Mouse (Mus musculus) hematopoietic stem cell, adult 5-6 weeks (primary cell): Measurements from ENCODE around the gene Prr15l. TPM values are rescaled to one million over a fixed set of nuclear protein-coding genes. Genes with fewer than 3 reads are reported as not detected.

Experiments used
- ATAC-seq, 2 experiments: fragments of 125-278 bp in 1 of 2; replicated peaks in 1 of 2; 2 replicates each; pipeline ENCODE4 v1.8.0; 2016 to 2017; ENCODE audit warnings: inconsistent platforms in 2 of 2, mild to moderate bottlenecking in 2 of 2, moderate number of reproducible peaks in 2 of 2, low read depth in 1 of 2, moderate TSS enrichment in 1 of 2; ENCODE audit not compliant: low FRiP score in 2 of 2, poor library complexity in 2 of 2, severe bottlenecking in 2 of 2, insufficient read depth in 1 of 2, low TSS enrichment in 1 of 2
- total RNA-seq: library from RNA; stranded (forward); fragments of 172-1452, 232-1000 nt; gene quantifications from 2 replicates; pipeline ENCODE4 v1.2.3, GENCODE M21; 2017

Gene Prr15l
- total RNA-seq, 1 experiment from 2014 or later, result 0.74 TPM

DNA sequence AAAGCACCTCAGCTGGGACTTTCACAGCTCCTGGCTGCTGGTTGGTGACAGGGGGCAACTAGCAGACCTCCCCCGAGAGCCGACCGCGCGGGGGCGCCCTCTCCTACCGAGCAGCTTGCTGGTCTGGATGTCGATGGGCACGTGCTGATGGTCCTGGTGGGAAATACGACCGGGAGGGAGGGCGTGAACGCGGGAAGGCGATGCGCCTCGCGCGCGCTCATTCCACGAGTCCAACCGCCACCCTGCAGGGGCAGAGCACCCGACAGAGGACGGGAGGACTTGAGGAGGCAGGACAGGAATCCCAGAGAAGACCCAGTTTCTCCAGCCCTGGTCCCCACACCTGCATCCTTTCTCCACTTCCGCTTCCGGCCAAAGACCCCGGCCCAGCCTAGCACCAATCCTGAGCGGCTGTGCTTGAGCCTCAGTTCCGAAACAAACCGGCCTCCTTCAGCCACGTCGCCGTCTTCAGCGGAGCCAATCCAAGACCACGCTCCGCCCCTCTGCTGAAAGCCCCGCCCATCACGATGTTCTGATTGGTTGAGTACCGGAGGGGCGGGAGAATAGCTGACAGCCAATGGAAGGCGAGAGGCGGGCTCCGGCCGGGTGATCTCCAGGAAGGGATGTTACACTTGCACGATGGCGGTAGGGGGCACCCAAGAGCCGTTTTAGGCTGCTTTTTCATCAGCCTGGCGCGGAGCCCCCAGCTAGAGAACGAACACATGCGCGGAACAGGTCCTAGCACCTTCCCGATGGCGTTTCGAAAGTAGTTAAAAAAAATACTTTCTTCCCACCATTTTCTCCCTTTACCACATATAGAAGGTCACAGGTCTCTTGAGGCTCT, 11.6 kb upstream of the Prr15l start, which contains the start of gene Cdk5rap3:
Gene Cdk5rap3 (minus strand): TSS at position 453 of the 841 bp plus-strand sequence.
- peak; percentile 98 for ATAC-seq

DNA sequence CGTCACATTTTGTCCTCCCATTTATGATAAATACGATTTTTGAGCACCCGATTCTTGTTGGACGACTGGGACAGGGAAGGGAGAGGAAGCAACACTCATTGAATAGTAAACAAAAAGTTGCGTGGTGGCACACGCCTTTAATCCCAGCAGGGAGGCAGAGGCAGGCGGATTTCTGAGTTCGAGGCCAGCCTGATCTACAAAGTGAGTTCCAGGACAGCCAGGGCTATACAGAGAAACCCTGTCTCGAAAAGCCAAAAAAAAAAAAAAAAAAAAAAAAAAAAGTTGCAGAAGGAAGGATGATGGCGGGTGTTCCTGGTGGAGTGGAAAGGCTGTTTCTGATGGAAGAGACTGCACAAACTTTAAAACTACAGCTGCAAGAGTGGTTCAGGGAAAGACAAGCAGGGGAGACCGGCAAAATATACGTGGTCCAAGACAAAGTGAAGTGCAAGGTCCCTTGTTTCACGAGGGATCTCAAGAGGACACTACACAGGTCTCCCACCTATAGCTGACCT, 11.0 kb upstream of the Prr15l start:
- peak in 1 of 2 experiments; percentile 0; a peak in 1 of 4 replicates for ATAC-seq

DNA sequence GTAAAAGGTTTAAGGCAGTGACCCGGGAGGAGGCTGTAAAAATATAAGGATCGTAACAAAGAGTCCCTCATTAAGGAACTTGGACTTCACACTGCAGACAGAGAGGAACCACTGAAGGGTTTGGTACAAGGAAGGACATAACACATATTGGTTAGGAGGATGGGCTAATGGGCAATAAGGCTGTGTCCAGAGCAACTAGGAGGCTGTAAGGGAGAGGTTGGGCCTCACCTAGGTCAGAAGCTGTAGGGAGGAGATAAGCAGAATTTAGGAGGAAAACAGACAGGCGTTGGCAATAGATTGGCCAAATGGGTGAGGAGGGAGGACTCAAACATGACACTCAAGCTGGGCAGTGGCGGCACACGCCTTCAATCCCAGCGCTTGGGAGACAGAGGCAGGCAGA, 10.5 kb upstream of the Prr15l start:
- no peak for ATAC-seq

DNA sequence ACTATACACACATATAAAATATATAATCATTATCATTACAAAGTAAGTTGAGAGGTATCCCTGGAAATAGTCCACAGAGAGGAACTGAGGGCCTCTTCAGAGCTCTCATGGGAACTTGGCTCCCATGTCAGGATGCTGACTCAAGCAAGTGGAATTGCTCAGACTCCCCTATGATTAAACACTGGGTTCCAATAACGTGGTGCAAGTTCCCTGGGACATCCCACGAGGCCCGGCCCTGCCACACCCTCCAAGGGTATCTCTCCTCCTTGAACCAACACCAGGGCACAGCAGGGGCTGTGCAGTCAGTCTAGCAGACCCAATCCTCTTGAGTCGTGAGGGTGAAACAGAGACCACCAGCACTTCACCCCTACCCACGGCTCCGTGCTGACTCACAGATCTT, 8.9 kb upstream of the Prr15l start:
- ATAC-seq, result no peak

DNA sequence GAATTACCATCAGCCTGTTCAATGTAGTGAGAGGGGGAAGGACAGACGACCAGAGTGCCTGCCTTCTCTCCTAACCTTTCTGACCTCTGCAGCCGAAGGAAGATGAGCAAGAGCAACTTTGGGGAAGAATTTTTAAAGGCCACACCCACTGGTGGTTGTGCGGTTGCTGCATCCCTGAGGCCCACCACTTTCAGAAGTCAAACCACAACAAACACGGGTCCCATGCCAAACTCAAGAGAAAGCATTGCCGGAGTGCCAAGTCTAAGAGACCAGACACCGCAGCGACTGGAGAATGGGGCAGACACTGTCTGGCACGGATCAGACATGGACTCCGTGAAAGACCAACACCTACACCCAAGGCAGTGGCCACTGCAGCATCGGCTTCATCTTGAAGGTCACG, 3.0 kb upstream of the Prr15l start:
- ATAC-seq, result no peak

DNA sequence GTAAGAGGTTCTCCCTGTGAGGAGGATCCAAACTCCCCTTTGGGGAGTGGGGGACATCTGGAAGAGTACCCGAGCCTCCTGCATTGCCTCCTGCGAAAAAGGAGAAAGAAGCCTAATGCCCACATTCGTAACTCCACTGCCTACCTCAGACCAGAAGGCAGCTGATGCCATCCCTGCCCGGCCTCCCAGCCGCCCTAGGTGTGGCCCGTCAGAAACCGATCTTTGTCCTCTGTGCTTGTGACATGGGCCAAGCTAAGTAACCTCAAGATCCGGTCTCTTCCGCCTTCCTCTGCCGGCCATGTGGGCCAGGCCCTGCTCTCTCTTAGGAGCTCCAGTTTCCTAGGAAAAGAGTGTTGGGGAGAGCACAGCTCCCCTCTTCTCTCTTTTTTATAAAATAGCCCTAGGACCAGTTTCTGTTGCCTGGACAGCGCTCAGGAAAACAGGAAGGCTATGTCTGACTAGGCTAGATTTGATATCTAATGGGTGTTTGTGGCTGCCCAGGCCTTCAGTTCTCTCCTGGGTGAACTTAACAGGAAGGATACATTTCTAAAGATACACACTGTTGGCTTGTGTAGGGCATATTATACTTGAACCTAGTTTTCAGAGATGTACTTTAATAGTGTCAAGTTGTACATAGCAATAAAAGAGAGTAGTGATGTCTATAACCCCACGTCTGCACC, 2.3 kb upstream of the Prr15l start:
- ATAC-seq, result peak in 1 of 2 experiments; percentile 30; a peak in 1 of 4 replicates

DNA sequence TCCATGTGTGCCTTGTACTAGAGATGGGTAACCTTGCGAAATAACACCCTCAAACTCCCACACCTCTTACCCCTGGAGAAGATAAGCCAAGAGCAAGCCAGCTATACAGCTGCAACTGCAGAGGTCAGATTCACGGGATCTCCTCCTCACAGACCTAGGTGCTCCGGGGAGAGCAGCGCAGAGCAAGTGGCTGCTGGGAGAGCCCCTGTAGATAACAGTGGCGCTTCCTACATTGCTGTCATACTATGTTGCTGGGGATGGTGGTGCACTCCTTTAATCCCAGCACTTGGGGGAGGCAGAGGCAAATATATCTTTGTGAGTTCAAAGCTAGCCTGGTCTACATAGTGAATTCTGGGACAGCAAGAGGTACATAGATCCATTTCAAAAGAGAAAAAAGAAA, 1.3 kb upstream of the Prr15l start:
- no peak for ATAC-seq

DNA sequence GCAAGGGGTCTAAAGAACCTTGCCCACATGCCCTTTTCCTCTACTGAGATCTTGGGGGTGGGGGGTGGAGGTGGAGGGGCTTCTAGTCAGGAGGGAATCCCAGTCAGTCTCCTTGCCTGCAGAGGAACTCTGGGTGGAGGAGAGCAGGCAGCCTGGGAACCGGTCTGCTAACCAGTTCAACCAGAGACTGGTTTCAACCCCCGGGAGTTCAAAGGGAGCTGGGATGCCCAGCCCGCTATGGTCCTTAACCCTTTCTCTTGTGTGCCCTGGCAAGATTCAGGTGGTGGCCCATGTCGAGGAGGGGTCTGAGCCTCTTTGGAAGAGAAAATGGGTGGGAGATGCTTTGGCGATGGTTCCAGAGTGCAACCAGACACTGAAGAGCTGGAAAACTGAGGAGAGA, 787 bp downstream of the Prr15l start:
- no peak for ATAC-seq

DNA sequence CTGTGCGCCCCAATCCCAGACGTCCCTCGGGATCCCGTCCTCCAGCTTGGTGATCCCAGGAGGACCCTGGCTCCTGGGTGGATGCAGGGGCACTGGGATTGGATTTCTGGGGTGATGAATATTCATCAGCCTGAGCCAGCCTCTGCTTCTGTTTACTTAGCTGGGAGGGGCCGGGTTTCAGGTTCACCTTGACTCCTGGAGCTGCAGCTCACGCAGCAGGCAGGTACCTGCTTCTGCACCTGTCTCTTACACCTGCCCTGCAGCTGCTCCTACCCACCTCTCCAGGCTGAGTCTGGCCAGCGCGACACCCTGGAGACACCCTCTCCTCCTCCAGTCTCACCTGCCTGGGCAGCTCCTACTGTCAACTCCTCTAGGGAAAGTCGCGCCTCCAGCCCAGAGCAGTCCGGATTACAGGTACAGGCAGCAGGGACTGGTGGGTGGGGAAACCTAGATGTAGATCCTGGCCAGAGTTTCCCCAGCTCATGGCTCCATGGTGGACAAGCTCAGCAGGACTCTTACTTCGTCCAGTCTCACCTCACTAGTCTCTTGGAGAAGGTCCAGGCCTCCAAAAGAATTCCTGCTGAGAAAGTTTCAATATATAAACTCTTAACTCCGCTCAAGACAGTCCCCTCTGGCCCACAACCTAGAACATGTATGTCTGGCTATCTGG, 1.3 kb downstream of the Prr15l start:
- no peak for ATAC-seq

DNA sequence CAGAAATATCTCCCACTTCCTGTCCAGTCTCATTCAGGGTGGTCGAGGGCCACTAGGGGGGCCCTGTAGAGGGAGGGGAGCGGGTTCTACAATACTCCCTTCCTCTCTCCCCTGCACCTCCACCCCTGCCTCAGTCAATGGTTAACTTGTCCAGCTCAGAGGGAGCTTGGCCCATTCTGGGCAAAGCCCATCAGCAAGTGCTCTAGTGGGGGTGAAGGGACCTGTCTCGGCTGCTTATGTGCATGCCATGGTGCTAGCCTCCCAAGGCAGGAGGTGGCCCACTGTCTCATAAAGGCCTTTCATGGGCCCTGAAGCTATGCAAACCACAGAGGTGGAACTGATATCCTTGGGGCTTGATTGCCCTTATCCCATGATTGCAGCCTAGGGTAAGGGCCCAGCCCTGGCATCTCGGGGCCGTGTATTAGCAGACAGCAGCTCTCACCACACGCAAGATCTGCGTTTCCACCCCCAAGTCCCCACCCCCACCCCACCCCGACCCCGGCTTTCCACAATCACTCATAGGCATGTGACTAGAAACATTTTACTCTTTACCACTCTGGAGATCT, 1.9 kb downstream of the Prr15l start:
- ATAC-seq, result no peak

DNA sequence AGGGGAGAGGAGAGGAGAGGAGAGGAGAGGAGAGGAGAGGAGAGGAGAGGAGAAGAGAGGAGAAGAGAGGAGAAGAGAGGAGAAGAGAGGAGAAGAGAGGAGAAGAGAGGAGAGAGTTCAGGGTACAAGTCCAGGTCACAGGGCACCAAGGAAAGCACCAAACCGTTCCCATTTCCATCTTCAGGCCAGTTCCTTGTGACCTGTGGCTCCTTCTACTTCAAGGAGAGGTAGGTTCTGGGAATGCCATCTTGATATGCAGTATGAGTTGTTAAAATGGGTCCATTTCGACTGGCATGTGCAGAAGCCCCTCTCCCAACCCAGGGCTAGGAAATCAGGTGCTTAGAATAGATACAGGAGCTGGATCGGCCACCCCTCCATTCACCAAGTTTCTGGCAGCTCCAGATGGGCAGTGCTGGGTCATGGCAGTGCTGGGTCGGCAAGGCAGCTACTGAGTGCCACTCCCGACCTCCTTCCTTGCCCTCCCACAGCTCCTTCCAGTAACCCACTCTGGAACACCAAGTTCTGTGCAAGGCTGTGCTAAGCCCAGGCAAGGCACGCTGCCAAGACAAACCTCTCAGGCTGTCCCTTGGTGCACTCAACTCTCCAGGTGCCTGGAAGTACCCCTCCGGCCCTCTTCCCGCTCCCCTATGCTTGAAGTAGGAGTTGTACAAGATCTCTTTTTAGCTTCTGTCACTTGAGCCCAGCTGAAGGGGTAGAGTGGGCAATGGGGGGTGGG, 3.6 kb downstream of the Prr15l start:
- no peak for ATAC-seq

DNA sequence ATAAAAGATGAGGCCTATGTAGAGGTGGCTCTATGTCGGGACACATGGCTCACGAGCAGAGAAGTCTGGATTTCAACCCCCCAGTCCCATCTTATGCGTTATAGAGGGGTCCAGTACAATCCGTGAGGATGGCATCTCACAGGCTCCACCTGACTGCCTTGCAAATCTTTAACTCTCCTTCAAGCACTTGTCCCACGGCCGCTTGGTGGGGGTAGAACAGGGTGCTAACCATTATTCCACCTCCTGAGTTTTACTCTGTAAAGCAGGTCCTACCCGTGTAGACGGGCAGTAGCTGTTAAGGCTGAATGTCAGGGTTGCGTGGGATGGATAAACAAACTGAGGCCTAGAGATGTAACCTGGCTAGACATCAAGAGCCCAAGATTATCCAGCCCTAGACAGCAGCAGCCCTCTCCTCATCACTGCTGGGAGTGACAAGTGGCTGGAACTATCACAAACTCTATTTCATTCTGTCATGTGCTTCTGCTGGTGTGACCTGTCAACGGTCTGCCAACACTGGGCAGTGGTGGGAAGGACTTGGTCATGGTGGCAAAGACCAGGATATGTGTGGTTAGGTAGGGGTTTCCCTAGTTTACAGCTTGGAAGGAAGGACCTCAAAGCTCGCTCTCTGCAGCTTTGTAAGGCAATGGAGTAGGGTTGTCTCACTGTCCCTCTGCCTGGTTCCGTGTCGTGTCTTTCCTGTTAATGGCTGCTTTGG, 5.8 kb downstream of the Prr15l start:
- peak; percentile 13 to 22; a peak in 1 of 4 replicates for ATAC-seq

DNA sequence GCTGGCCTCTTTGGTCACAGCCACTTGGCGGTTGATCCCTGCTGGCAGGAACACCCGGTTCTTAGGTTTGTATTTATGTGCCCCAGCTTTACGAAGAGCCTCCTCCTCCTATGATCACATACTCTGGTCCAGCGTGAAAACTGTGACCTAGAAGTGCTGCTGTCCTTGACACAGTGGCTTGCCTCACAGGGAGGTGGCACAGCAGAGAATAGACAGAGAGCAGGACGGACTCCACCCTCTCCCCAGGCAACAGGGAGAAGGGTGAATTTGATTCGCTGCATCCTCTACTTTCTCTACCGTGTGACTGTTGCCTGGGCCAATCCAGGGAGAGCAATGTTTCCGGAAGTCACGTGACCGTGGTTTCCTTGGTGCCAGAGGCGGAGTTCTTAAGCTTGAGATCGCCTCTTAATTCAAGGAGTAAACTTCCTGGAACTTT, 7.0 kb downstream of the Prr15l start:
- ATAC-seq, result peak in 1 of 2 experiments; percentile 58; a peak in 1 of 4 replicates

DNA sequence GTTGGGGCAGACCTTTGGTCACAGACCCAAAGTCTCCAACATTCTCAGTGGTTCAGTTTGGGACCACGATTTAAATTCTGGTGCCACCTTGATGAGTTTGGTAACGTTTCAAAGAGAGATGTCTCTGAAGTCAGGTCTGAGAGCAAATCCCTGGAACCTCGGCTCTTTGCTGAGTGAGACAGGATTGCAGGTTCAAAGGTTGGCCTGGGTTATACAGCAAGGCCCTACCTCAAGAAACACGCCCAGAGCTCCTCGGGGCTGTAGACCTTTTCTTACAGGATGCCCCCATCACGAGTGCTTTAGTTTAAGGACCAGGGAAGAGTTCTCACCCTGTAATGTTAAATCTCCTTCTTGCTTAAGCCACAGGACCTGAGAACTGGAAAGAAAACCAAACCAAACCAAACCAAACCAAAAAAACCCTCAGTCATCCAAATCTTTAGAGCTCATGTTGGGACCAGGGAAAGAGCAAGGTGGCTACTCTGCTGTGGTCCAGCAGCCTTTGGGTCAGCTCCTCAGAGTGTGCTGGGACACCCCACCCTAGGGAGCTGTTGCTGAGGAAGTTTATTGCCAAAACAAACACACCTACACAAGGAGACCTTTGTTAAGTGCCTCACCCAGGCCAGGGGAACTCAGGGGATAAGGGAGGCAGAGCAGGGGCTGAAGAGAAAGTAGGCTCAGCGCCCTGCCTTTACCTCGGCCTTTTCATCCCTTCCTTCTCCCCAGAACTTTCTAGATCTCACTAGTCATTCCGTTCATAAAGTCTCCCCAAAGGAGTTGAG, 8.2 kb downstream of the Prr15l start:
- ATAC-seq, result no peak

DNA sequence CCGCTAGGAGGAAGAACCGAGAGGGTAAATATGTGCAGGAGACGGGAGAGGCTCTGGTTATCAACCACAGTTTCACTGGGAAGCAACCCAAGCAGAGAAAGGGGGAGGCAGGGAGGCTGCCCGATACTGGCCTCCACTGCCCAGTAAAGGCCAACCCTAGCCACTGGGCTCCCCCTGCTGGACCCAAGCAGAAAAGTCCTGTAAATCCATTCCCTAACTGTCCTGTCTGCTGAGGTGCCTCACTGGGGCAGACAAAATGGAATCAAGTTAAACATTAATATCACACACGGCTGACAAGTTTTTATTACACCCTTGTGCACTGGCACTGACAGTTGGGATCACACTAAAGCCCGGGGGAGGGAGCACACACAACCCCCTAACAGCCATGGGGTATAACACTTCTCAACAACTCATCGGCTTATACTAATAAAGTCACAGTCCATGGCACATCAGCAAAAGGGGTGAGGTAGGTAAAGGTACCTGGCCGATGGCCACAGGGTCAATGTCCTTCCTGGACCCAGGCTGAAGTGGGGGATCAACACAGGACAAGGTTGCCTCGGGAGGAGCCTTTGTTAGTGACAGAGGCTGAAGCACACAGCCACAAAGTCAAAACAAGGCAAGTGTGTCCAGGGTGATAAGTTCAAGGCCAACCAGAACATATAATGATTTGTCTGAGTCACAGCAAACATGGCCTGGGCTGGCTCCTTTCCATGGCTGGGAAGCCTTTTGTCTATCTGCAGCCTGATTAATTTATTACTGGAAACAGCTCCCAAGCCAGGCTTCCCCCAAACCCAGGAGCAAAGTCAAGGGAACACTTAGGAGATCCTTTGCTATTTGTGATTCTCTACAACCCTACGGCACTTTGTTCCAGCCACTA, 9.9 kb downstream of the Prr15l start:
- ATAC-seq, result 0 out of 4 replicates have a peak, but pooled peaks of 1 of the 2 experiments have one; percentile 18
